Mouse (Mus musculus) retina, embryonic 14.5 days (tissue): ENCODE data around the gene Gjb3.

Source experiments
- DNase-seq: peaks from one replicate; pipeline ENCODE4 v3.0.0-alpha.2; 2015; ENCODE audit warnings: low spot score

The Gjb3 gene

GRCm38 (mm10) chr4:127337668-127338067 lies 7.0 kb upstream of the Gjb3 start:
- DNase-seq, result no peak

- no peak for DNase-seq
Observed at GRCm38 (mm10) chr4:127334870-127335504, 4.3 kb upstream of the Gjb3 start.

GRCm38 (mm10) chr4:127331171-127331570 lies 527 bp upstream of the Gjb3 start:
- DNase-seq, result no peak

GRCm38 (mm10) chr4:127329751-127330150 lies 893 bp downstream of the Gjb3 start:
- no peak for DNase-seq

GRCm38 (mm10) chr4:127329046-127329445 lies 1.6 kb downstream of the Gjb3 start:
- no peak for DNase-seq

GRCm38 (mm10) chr4:127328378-127328777 lies 2.3 kb downstream of the Gjb3 start:
- no peak for DNase-seq

- DNase-seq, result no peak
Observed at GRCm38 (mm10) chr4:127327749-127328148, 2.9 kb downstream of the Gjb3 start.

GRCm38 (mm10) chr4:127327258-127327657 lies 3.4 kb downstream of the Gjb3 start:
- DNase-seq, result no peak

- DNase-seq, result no peak
Observed at GRCm38 (mm10) chr4:127325276-127325675, 5.4 kb downstream of the Gjb3 start.

GRCm38 (mm10) chr4:127324759-127325158 lies 5.9 kb downstream of the Gjb3 start:
- DNase-seq, result peak; percentile 94

- DNase-seq, result no peak
Observed at GRCm38 (mm10) chr4:127324296-127324695, 6.3 kb downstream of the Gjb3 start.

GRCm38 (mm10) chr4:127323651-127324050 lies 7.0 kb downstream of the Gjb3 start:
- no peak for DNase-seq

- DNase-seq, result peak; percentile 91
Observed at GRCm38 (mm10) chr4:127319613-127320012, 11.0 kb downstream of the Gjb3 start.

GRCm38 (mm10) chr4:127317143-127317542 lies 13.5 kb downstream of the Gjb3 start:
- no peak for DNase-seq

- DNase-seq, result no peak
Observed at GRCm38 (mm10) chr4:127315753-127316152, 14.9 kb downstream of the Gjb3 start.

GRCm38 (mm10) chr4:127314585-127314984 lies 16.1 kb downstream of the Gjb3 start:
- no peak for DNase-seq

- DNase-seq, result peak; percentile 85
Observed at GRCm38 (mm10) chr4:127313861-127314260, 16.8 kb downstream of the Gjb3 start, which contains the start of gene Gja4. TSS of gene Gja4 (minus strand) at chr4:127314039.

GRCm38 (mm10) chr4:127312349-127312748 lies 18.3 kb downstream of the Gjb3 start:
- no peak for DNase-seq

- DNase-seq, result no peak
Observed at GRCm38 (mm10) chr4:127311561-127311960, 19.1 kb downstream of the Gjb3 start.

- DNase-seq, result no peak
Observed at GRCm38 (mm10) chr4:127306915-127307314, 23.7 kb downstream of the Gjb3 start.

GRCm38 (mm10) chr4:127303796-127304195 lies 26.8 kb downstream of the Gjb3 start:
- DNase-seq, result no peak

- no peak for DNase-seq
Observed at GRCm38 (mm10) chr4:127300503-127300902, 30.1 kb downstream of the Gjb3 start.

- no peak for DNase-seq
Observed at GRCm38 (mm10) chr4:127292631-127293030, 38.0 kb downstream of the Gjb3 start.

GRCm38 (mm10) chr4:127289039-127289548 lies 41.5 kb downstream of the Gjb3 start:
- no peak for DNase-seq
